Mouse (Mus musculus): ENCODE results near the gene Unc13b.

DNA sequence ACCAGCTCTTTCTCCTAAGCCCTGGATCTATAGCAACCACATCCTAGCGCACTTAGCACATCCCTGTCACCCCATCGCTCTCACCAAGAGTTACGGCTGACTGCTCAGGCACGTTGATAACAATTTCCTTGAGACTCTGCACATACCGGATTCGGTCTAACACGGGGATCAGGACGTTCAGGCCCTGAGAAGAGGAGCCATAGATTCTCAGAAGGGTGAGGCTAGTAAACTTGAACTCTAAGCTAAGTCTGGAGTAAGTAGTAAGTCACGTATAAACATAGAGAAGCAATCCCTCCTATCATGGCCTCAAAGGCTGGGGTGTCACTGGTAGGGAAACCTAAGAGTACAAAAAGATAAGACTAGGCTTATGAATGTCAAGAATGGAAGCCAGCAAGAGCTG, 28.4 kb upstream of the Unc13b start:
- TF ChIP-seq GATA1 (IDR thresholded peaks at IDR 0.05; ENCODE audit: borderline replicate concordance, low read length) (no peak), FLI1 (IDR thresholded peaks at IDR 0.05; ENCODE audit: low read length) (no peak)
